Mouse (Mus musculus) C2C12 (cell line): ENCODE measurements at regions not wholly inside any gene's neighbourhood (a gene's known extent, or its start where the extent isn't known, plus 50 kb on each side); places are given as distances from the start of the nearest gene placed in this dataset.

Experiments
- CTCF ChIP-seq: IDR thresholded peaks from one replicate; pipeline ENCODE4 v1.5.1; 2011; ENCODE audit not compliant: control insufficient read depth, insufficient read depth, insufficient read length
- MAX ChIP-seq: IDR thresholded peaks from one replicate; pipeline ENCODE4 v1.6.1; 2011; ENCODE audit warnings: mild to moderate bottlenecking, control low read depth
- MYOG ChIP-seq: IDR thresholded peaks from one replicate; pipeline ENCODE4 v1.6.1; 2011; ENCODE audit not compliant: control insufficient read depth, insufficient read length; ENCODE audit errors: extremely low read depth
- USF1 ChIP-seq: IDR thresholded peaks from one replicate; pipeline ENCODE4 v1.6.1; 2011; ENCODE audit warnings: low read depth, mild to moderate bottlenecking, control low read depth, moderate library complexity

- no peak for TF ChIP-seq CTCF
- TF ChIP-seq MAX, result no peak
- no peak for TF ChIP-seq MYOG
- no peak for TF ChIP-seq USF1
Measured at GRCm38 (mm10) chrX:19313286-19313685, 167.8 kb downstream of the Tex13c3 start.
